Mouse (Mus musculus): ENCODE measurements around the gene Dab2ip.

Dab2ip gene

DNA sequence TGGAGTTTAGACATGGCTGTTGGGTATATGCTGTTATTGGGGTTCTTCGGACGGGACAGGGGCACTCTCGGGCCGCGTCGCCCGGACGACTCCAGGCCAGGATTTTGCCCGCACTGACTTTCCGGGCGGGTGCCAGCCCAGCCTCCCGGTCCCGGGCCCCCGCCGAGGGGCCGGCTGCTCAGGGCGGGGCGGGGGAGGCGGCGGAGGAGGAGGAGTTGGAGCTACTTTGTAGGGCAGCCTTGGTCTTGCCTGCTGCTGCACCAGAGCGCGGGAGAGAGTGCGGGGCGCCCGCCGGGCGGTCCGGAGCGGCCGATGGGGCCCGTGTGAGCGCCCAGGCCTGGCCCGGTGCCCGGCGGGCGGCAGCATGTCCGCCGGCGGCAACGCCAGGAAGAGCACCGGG lies 63.7 kb downstream of the Dab2ip start:
- DNase-seq (ENCODE audit: inconsistent age in 2 of 2, low spot score in 1 of 2) = peak; percentile 72 to 86

GRCm38 (mm10) chr2:35622261-35623103 lies 64.4 kb downstream of the Dab2ip start:
- DNase-seq (ENCODE audit: inconsistent age in 2 of 2, low spot score in 1 of 2) = no peak

GRCm38 (mm10) chr2:35623104-35623377 lies 65.0 kb downstream of the Dab2ip start:
- no peak for DNase-seq (ENCODE audit: inconsistent age in 2 of 2, low spot score in 1 of 2)

- no peak for DNase-seq (ENCODE audit: inconsistent age in 2 of 2, low spot score in 1 of 2)
Measured at GRCm38 (mm10) chr2:35623431-35624148, 65.5 kb downstream of the Dab2ip start.

- no peak for DNase-seq (ENCODE audit: inconsistent age in 2 of 2, low spot score in 1 of 2)
Measured at GRCm38 (mm10) chr2:35624380-35625006, 66.4 kb downstream of the Dab2ip start.

DNA sequence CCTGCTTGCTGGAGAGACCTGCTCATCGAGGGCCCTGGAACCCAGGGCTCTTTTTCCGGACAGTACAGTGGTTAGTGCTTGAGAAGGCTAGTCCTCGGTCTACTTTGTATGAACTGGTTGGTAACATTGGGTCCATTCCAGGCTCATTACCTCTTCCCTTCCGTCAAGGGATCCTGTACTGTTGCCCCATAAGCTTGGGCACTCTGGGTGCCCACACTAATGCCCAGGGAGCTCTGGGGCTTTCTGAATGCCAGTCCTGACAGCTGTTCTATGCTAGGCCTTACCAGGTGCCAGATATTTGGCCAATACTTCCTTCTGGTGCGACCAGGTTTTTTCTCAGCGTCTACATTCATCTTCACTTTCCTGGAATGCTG lies 66.9 kb downstream of the Dab2ip start:
- DNase-seq (ENCODE audit: inconsistent age in 2 of 2, low spot score in 1 of 2) = no peak

GRCm38 (mm10) chr2:35625526-35625925 lies 67.5 kb downstream of the Dab2ip start:
- no peak for DNase-seq (ENCODE audit: inconsistent age in 2 of 2, low spot score in 1 of 2)

DNA sequence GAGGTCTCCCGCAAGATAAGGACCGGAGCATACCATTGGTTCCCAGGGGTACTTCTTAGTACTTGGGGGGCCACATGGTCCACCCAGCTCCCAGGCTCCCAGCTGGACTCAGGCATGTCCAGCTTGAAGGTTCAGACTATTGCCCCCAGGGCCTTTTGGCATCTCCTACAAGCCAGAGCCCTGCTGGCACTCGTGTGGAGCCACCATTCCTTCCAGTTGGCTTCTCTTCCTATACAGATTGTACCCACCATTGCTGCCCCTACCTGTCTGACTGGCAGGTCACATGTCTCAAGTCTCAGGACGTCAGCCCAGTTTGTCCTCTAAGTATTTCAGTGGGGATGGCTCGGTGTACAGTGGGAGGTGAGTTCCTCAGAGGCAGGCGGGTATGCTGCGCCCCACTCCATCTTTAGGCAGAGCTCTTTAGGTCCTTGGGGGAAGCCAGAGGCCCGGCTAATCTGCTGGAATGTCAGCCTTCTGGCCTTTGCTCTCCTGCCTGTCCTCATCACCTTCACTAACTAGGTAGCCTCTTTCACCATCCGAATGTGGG lies 68.2 kb downstream of the Dab2ip start:
- DNase-seq (ENCODE audit: inconsistent age in 2 of 2, low spot score in 1 of 2) = no peak

GRCm38 (mm10) chr2:35627298-35627898 lies 69.3 kb downstream of the Dab2ip start:
- no peak for DNase-seq (ENCODE audit: inconsistent age in 2 of 2, low spot score in 1 of 2)

DNA sequence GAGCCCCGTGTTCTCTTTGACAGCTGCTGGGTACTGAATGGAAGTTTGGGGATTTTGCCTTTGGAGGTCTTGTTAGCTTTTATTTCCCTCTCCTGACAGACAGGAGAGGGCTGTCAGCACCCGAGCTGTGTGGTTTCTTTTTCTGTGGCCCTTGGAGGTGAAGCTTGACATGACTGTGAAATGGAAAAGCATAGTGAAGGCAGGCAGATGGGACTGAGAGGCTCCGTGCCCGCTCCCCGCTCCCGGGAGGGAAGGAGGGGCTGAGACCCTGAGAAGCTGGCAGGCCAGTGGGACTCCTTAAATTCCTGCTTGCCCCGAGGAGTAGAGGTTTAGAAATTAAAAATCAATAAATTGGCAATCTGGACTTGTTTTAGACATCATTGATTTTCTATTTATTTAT lies 70.0 kb downstream of the Dab2ip start:
- DNase-seq (ENCODE audit: inconsistent age in 2 of 2, low spot score in 1 of 2) = no peak

DNA sequence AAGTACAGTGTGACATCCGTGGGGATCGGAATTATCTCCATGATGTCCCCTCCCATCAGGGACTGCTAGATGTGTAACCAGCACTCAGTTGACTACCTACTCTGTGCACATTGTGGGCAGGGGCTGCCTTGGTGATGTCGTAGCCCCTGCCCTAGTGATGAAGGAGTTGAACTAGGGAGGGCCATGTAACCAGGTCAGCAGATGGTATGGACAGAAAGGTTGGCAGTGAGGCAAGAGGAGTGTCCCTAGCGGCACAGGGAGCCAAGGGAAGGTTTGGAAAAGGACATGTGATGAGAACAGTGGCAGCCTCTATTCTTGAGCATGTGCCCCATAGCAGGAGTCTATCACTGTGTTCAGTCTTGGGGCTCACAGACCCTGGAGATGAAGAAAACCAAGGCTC lies 70.6 kb downstream of the Dab2ip start:
- no peak for DNase-seq (ENCODE audit: inconsistent age in 2 of 2, low spot score in 1 of 2)

GRCm38 (mm10) chr2:35629126-35629525 lies 71.1 kb downstream of the Dab2ip start:
- DNase-seq (ENCODE audit: inconsistent age in 2 of 2, low spot score in 1 of 2) = no peak

- DNase-seq (ENCODE audit: inconsistent age in 2 of 2, low spot score in 1 of 2) = no peak
Measured at GRCm38 (mm10) chr2:35633392-35633791, 75.3 kb downstream of the Dab2ip start.

GRCm38 (mm10) chr2:35634963-35635362 lies 76.9 kb downstream of the Dab2ip start:
- DNase-seq (ENCODE audit: inconsistent age in 2 of 2, low spot score in 1 of 2) = no peak

GRCm38 (mm10) chr2:35635541-35635940 lies 77.5 kb downstream of the Dab2ip start:
- DNase-seq (ENCODE audit: inconsistent age in 2 of 2, low spot score in 1 of 2) = no peak

DNA sequence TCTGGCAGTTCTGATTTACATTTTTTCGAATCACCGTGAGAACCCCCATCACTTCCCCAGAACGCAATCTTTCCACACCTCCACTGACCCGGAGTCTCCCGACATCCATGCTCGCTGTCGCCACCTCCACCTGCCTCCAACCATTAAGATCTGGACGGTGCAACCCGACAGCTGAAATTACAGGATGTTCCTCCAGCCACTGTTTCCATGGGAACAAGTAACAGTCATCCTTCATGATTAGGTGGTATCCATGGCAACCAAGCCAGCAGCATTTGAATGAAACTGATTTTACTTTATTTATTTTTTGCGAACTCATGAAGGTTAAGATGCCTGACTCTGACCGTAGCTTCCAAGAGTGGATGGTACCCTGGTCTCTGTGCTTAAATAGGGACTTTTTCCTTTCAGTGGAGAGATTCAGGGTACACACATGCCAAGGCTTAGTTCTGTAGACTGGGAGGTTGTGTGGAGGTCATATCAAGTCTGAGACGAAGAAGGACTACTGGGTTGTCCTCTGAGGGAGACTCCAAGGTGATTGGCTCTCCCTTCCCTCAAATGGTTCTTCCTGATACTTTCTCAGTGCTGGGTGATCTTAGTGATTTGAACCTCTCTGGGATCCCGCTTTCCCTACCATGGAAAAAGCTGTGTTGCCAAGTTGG lies 79.9 kb downstream of the Dab2ip start:
- no peak for DNase-seq (ENCODE audit: inconsistent age in 2 of 2, low spot score in 1 of 2)

DNA sequence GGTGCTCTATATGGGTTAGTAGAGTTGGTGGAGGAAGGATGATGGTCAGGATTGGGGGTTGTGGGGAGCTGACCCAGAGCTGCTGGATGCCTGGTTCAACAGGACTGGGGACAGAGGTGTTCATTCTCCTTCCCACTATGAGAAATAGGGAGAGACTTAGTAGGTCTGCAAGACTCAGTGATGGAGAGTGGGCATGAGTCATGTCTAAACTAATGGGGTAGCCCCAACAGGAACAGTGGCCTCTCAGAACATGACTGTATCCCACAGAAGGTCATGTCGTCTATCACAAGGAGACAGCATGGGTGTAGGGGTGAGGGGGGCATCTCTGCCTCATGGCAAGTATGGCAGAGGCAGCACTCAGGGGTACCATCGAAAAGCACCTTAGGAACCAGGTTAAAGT lies 81.7 kb downstream of the Dab2ip start:
- no peak for DNase-seq (ENCODE audit: inconsistent age in 2 of 2, low spot score in 1 of 2)

DNA sequence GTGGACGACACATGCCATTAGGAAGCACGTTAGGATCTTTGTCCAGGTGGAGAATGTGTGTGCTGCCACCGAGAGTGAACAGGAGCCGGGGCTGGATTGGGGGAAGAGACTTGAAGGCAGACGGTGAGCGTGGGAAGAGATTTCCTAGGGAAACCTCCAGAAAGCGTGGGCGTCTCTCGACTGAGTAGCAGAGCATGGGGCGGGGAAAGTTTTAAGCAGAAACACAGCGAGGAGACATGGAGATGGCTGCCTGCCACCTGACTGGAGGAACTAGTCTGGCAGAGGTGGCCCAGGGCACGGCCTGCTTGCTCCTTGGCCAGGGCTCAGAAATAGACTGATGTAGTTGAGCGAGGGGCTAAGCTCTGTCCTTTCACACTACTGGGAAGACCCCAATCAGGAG lies 82.5 kb downstream of the Dab2ip start:
- DNase-seq (ENCODE audit: inconsistent age in 2 of 2, low spot score in 1 of 2) = no peak

DNA sequence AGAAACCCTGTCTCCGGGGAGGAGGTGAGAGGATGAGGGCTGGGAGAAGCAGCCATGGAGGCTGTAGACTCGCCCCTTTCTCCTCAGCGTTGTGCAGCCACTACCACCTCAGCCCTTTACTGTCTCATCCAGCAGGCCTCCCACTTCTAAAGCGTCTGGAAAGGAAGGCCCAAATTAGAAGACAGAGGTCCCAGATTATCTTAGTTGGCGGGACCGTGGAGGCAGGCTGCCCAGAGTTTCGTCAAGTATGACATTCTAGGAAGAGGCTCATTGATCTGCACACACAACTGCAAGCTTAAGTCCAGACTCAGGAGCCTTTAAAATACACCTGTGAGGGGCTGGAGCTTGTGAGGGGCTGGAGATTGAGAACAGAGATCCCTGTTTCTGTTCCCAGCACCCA lies 84.2 kb downstream of the Dab2ip start:
- DNase-seq (ENCODE audit: inconsistent age in 2 of 2, low spot score in 1 of 2) = no peak

- DNase-seq (ENCODE audit: inconsistent age in 2 of 2, low spot score in 1 of 2) = no peak
Measured at GRCm38 (mm10) chr2:35646553-35646952, 88.5 kb downstream of the Dab2ip start.

DNA sequence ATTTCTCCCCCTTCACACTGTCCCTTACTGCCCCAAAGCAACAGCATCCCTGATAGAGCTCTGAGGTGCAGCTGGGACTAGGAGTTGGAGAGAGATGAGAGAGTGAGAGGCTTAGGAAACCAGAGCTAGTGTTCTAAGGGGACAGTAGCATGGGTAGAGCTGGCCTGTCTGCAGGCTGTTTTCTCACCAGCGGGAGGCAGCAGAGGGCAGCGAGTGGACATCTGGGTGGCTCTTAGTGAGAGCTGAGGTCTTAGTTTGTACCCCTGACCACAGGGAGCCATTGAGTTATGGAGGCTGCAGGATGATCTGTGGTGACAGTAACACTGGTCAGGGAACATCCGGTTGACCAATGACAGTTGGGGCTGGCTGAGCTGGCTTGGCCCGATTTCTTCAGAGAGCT lies 91.6 kb downstream of the Dab2ip start:
- DNase-seq (ENCODE audit: inconsistent age in 2 of 2, low spot score in 1 of 2) = peak; percentile 84 to 96

Measured in adrenal gland, adult (tissue).